Comparison of ENCODE assay signal across 19 mouse cellular contexts in genomic region chr5:20603756-20604469, GRCm38 (mm10).
A peak's percentile ranks its signal among the peaks of the same experiment; 100 is the strongest.
DNase-seq lines count a peak whose midpoint lies in the region; ATAC-seq lines count a peak whose summit lies in the region.
"Had no signal": no experiment of that assay in that cellular context is flagged by ENCODE, and none has a peak within 500 bp of the region (broad histone marks: within the 10 kb centered on the region; RNA-seq: fewer than 3 reads in every experiment).

No protein-coding gene starts in this region.

- no peak overlapping the region for H3K9ac ChIP-seq in forebrain, embryonic 13.5 days
- no peak overlapping the region for H3K9ac ChIP-seq in embryonic facial prominence, embryonic 14.5 days (ENCODE audit: low read depth, low read length)
- H3K9ac ChIP-seq in limb, embryonic 12.5 days (replicated peaks): no peak overlapping the region
- H3K9ac ChIP-seq: forebrain, embryonic 12.5 days; hindbrain, embryonic 15.5 days; liver, embryonic 12.5 days had no signal

- no peaks in the 10 kb centered on the region for H3K36me3 ChIP-seq in forebrain, embryonic 10.5 days (replicated peaks)
- 0 out of 2 replicates have a peak, but pooled peaks cover 5% of the 10 kb centered on the region for H3K36me3 ChIP-seq in forebrain, embryonic 13.5 days (ENCODE audit: poor library complexity, severe bottlenecking)
- no peaks in the 10 kb centered on the region for H3K36me3 ChIP-seq in embryonic facial prominence, embryonic 14.5 days (ENCODE audit: control insufficient read depth, insufficient read depth, low read length)
- no peaks in the 10 kb centered on the region for H3K36me3 ChIP-seq in limb, embryonic 12.5 days
- H3K36me3 ChIP-seq: forebrain, embryonic 12.5 days; liver, embryonic 12.5 days had no signal

- DNase-seq in forebrain, embryonic 10.5 days (ENCODE audit: extremely low spot score, low spot score): peak; percentile 17
- peak; percentile 78 for DNase-seq in R1 (ENCODE audit: low read depth, low spot score)
- DNase-seq in embryonic facial prominence, embryonic 14.5 days (ENCODE audit: low spot score): peak; percentile 51
- no peak for DNase-seq in layer of hippocampus, postnatal 14 days (ENCODE audit: low spot score in 2 of 2)
- DNase-seq in gastrocnemius, postnatal 25 days: no peak
- DNase-seq: adrenal gland, postnatal 25 days; gastrocnemius, postnatal 14 days; kidney, adult 8-10 months; kidney, postnatal 4 days; right cerebral cortex, postnatal 4 days had no signal

- peaks cover 19% of the 10 kb centered on the region for H3K4me1 ChIP-seq in forebrain, embryonic 10.5 days
- H3K4me1 ChIP-seq in forebrain, embryonic 13.5 days: peaks cover 5% of the 10 kb centered on the region; the same call in 1 of the 2 replicates
- peaks cover 4% of the 10 kb centered on the region; the same call in 1 of the 2 replicates for H3K4me1 ChIP-seq in embryonic facial prominence, embryonic 14.5 days (ENCODE audit: control insufficient read depth, insufficient read depth, low read length)
- H3K4me1 ChIP-seq in limb, embryonic 12.5 days (replicated peaks): peaks cover 33% of the 10 kb centered on the region
- H3K4me1 ChIP-seq: hindbrain, embryonic 15.5 days; liver, embryonic 12.5 days; megakaryocyte, embryonic 14.5 days had no signal

- H3K9me3 ChIP-seq in forebrain, embryonic 10.5 days: no peaks in the 10 kb centered on the region
- H3K9me3 ChIP-seq in forebrain, embryonic 13.5 days (replicated peaks): no peaks in the 10 kb centered on the region
- no peaks in the 10 kb centered on the region for H3K9me3 ChIP-seq in embryonic facial prominence, embryonic 14.5 days (ENCODE audit: control insufficient read depth, low read length)
- no peaks in the 10 kb centered on the region for H3K9me3 ChIP-seq in limb, embryonic 12.5 days
- H3K9me3 ChIP-seq: forebrain, embryonic 12.5 days; hindbrain, embryonic 15.5 days; liver, embryonic 12.5 days had no signal

- 40% methylated on average over 7 of the region's 7 CpGs for WGBS in forebrain, embryonic 10.5 days
- 40% methylated on average over 7 of the region's 7 CpGs for WGBS in forebrain, embryonic 13.5 days
- 20% methylated on average over 7 of the region's 7 CpGs for WGBS in embryonic facial prominence, embryonic 14.5 days
- WGBS in limb, embryonic 12.5 days: 15% methylated on average over 7 of the region's 7 CpGs

- no peaks in the 10 kb centered on the region for H3K27me3 ChIP-seq in forebrain, embryonic 10.5 days (ENCODE audit: poor library complexity, severe bottlenecking)
- no peaks in the 10 kb centered on the region for H3K27me3 ChIP-seq in forebrain, embryonic 13.5 days
- no peaks in the 10 kb centered on the region for H3K27me3 ChIP-seq in embryonic facial prominence, embryonic 14.5 days (replicated peaks; ENCODE audit: control insufficient read depth, insufficient read depth, low read length)
- H3K27me3 ChIP-seq in limb, embryonic 12.5 days: no peaks in the 10 kb centered on the region; the same call in 1 of the 2 replicates
- H3K27me3 ChIP-seq: forebrain, embryonic 12.5 days; hindbrain, embryonic 15.5 days; liver, embryonic 12.5 days; megakaryocyte, embryonic 14.5 days had no signal

- H3K27ac ChIP-seq in forebrain, embryonic 10.5 days: no peak overlapping the region
- H3K27ac ChIP-seq in forebrain, embryonic 13.5 days: no peak overlapping the region
- H3K27ac ChIP-seq in embryonic facial prominence, embryonic 14.5 days (replicated peaks; ENCODE audit: low read depth, low read length): no peak overlapping the region
- peak overlapping the region; percentile 37 for H3K27ac ChIP-seq in limb, embryonic 12.5 days
- H3K27ac ChIP-seq: forebrain, embryonic 12.5 days; hindbrain, embryonic 15.5 days; left cerebral cortex, adult 2 months; liver, embryonic 12.5 days had no signal

- H3K4me3 ChIP-seq in forebrain, embryonic 10.5 days: no peak overlapping the region
- no peak overlapping the region for H3K4me3 ChIP-seq in forebrain, embryonic 13.5 days
- H3K4me3 ChIP-seq in embryonic facial prominence, embryonic 14.5 days (ENCODE audit: low read depth, low read length): no peak overlapping the region
- H3K4me3 ChIP-seq in limb, embryonic 12.5 days (replicated peaks): no peak overlapping the region
- H3K4me3 ChIP-seq: forebrain, embryonic 12.5 days; hindbrain, embryonic 15.5 days; left cerebral cortex, adult 2 months; liver, embryonic 12.5 days; megakaryocyte, embryonic 14.5 days; myocyte had no signal

- H3K4me2 ChIP-seq in forebrain, embryonic 13.5 days: no peak overlapping the region
- H3K4me2 ChIP-seq in embryonic facial prominence, embryonic 14.5 days (ENCODE audit: low read depth, low read length): no peak overlapping the region
- 0 out of 2 replicates have a peak overlapping the region, but pooled peaks have one; percentile 2 for H3K4me2 ChIP-seq in limb, embryonic 12.5 days
- H3K4me2 ChIP-seq: forebrain, embryonic 12.5 days; hindbrain, embryonic 15.5 days; liver, embryonic 12.5 days had no signal

- ATAC-seq in forebrain, embryonic 13.5 days: no peak
- no peak for ATAC-seq in embryonic facial prominence, embryonic 14.5 days (ENCODE audit: low read depth)
- ATAC-seq in limb, embryonic 12.5 days (ENCODE audit: insufficient number of reproducible peaks, insufficient read depth, low FRiP score, low TSS enrichment, low read depth): peak; percentile 81
- no peak for ATAC-seq in erythroid progenitor cell, adult 5-6 weeks (replicated peaks; ENCODE audit: low FRiP score, poor library complexity, severe bottlenecking)
- ATAC-seq: liver, embryonic 12.5 days had no signal

Comparison
In these comparisons a context has a peak if more than half of its experiments do, and no peak if none do; other contexts are left out.
1. DNase-seq: peak in forebrain, embryonic 10.5 days (single experiment), R1 (single experiment) and embryonic facial prominence, embryonic 14.5 days (single experiment); none in layer of hippocampus, postnatal 14 days (0 of 2) and gastrocnemius, postnatal 25 days (single experiment).